Mouse (Mus musculus) adrenal gland (tissue): ENCODE results near the gene Taf10.

Experiments
- intact Hi-C: fragments of 180-260 bp; cut with DNase I; formaldehyde crosslinking; loops from one replicate; pipeline ENCODE4 v1.15.1; 2025

Taf10 gene

GRCm38 (mm10) chr7:105728701-105729428 is 15.3 kb downstream of the Taf10 start:
- intact Hi-C loops: no loop called here

- intact Hi-C loops: loop anchor here (2.0 kb wide), 1 partner anchor 92 kb away; no protein-coding TSS in a partner anchor
These were observed 17.2 kb downstream of the Taf10 start for GRCm38 (mm10) chr7:105726980-105727325.

- intact Hi-C loops: loop anchor here (2.0 kb wide), 1 partner anchor 92 kb away; no protein-coding TSS in a partner anchor
These were observed 17.8 kb downstream of the Taf10 start for GRCm38 (mm10) chr7:105726144-105726979.

- intact Hi-C loops: no loop called here
These were observed 22.2 kb downstream of the Taf10 start for GRCm38 (mm10) chr7:105721916-105722315.

GRCm38 (mm10) chr7:105715366-105715765 is 28.8 kb downstream of the Taf10 start:
- intact Hi-C loops: no loop called here

GRCm38 (mm10) chr7:105708733-105709132 is 35.4 kb downstream of the Taf10 start:
- intact Hi-C loops: no loop called here

GRCm38 (mm10) chr7:105703816-105704215 is 40.3 kb downstream of the Taf10 start:
- intact Hi-C loops: no loop called here

- intact Hi-C loops: no loop called here
These were observed 41.0 kb downstream of the Taf10 start for GRCm38 (mm10) chr7:105703184-105703583.

GRCm38 (mm10) chr7:105690875-105691274 is 53.3 kb downstream of the Taf10 start:
- intact Hi-C loops: no loop called here
